Mouse (Mus musculus) c-Kit-positive CD71-positive TER-119-negative erythroid progenitor cells, embryonic 14.5 days (primary cell): ENCODE data around the gene Fam184b.

Source experiments
- DNase-seq: peaks from one replicate; pipeline ENCODE4 v3.0.0-alpha.2; 2013; ENCODE audit warnings: low read depth

Gene Fam184b

GRCm38 (mm10) chr5:45595363-45596039 is 43.9 kb downstream of the Fam184b start:
- DNase-seq: no peak

GRCm38 (mm10) chr5:45593276-45593675 is 46.1 kb downstream of the Fam184b start:
- no peak for DNase-seq

GRCm38 (mm10) chr5:45590094-45590493 is 49.3 kb downstream of the Fam184b start:
- DNase-seq: no peak

GRCm38 (mm10) chr5:45584601-45585000 is 54.8 kb downstream of the Fam184b start:
- no peak for DNase-seq

- no peak for DNase-seq
Observed at GRCm38 (mm10) chr5:45580279-45580678, 59.1 kb downstream of the Fam184b start.

- DNase-seq: no peak
Observed at GRCm38 (mm10) chr5:45577376-45577775, 62.0 kb downstream of the Fam184b start.

- no peak for DNase-seq
Observed at GRCm38 (mm10) chr5:45576716-45577115, 62.7 kb downstream of the Fam184b start.

- DNase-seq: no peak
Observed at GRCm38 (mm10) chr5:45572816-45573215, 66.6 kb downstream of the Fam184b start.

- DNase-seq: no peak
Observed at GRCm38 (mm10) chr5:45565829-45566228, 73.6 kb downstream of the Fam184b start.

GRCm38 (mm10) chr5:45564054-45564453 is 75.4 kb downstream of the Fam184b start:
- no peak for DNase-seq

GRCm38 (mm10) chr5:45549586-45549985 is 89.8 kb downstream of the Fam184b start:
- DNase-seq: no peak

- no peak for DNase-seq
Observed at GRCm38 (mm10) chr5:45543374-45543773, 96.0 kb downstream of the Fam184b start.

GRCm38 (mm10) chr5:45539502-45539901 is 99.9 kb downstream of the Fam184b start:
- DNase-seq: no peak

- DNase-seq: no peak
Observed at GRCm38 (mm10) chr5:45535177-45535576, 104.2 kb downstream of the Fam184b start.

GRCm38 (mm10) chr5:45534319-45535098 is 104.9 kb downstream of the Fam184b start:
- peak; percentile 33 for DNase-seq

GRCm38 (mm10) chr5:45529696-45530095 is 109.7 kb downstream of the Fam184b start:
- DNase-seq: peak; percentile 33

- DNase-seq: no peak
Observed at GRCm38 (mm10) chr5:45526338-45526737, 113.1 kb downstream of the Fam184b start.

- no peak for DNase-seq
Observed at GRCm38 (mm10) chr5:45525101-45525500, 114.3 kb downstream of the Fam184b start.

GRCm38 (mm10) chr5:45521601-45522000 is 117.8 kb downstream of the Fam184b start:
- no peak for DNase-seq

GRCm38 (mm10) chr5:45520809-45521110 is 118.7 kb downstream of the Fam184b start:
- DNase-seq: peak; percentile 9

GRCm38 (mm10) chr5:45519960-45520808 is 119.2 kb downstream of the Fam184b start, which contains the start of gene Med28:
Gene Med28, plus strand, starts transcription at chr5:45520229.
- peak; percentile 76 for DNase-seq

GRCm38 (mm10) chr5:45515151-45515743 is 124.2 kb downstream of the Fam184b start:
- no peak for DNase-seq
